Mouse (Mus musculus) stomach, embryonic 14.5 days (tissue): ENCODE measurements around the gene A830031A19Rik. TPM values are rescaled to one million over a fixed set of nuclear protein-coding genes. Genes with fewer than 3 reads are reported as not detected.

Experiments used
- ATAC-seq: fragments of 200-750 bp; cut with Nextera tagmentation; 2 replicates; pipeline ENCODE4 v1.8.0; 2017; ENCODE audit warnings: low read depth, moderate TSS enrichment; ENCODE audit not compliant: insufficient number of reproducible peaks, insufficient read depth, low FRiP score
- H3K27ac ChIP-seq: fragments of 300-500 bp; sonication (generic); 2 replicates; pipeline ENCODE4 v1.5.1; 2014; ENCODE audit warnings: mild to moderate bottlenecking, low read length, moderate library complexity, mixed read lengths
- H3K27me3 ChIP-seq: fragments of 300-500 bp; sonication (generic); 2 replicates; pipeline ENCODE4 v1.6.1; 2014; ENCODE audit warnings: low read length, control low read depth, mixed read lengths; ENCODE audit not compliant: control insufficient read depth, insufficient read depth
- H3K36me3 ChIP-seq: fragments of 300-500 bp; sonication (generic); 2 replicates; pipeline ENCODE4 v1.6.1; 2014; ENCODE audit warnings: mild to moderate bottlenecking, control low read depth, low read length, moderate library complexity, mixed read lengths; ENCODE audit not compliant: control insufficient read depth, insufficient read depth
- H3K4me1 ChIP-seq: fragments of 300-500 bp; sonication (generic); 2 replicates; pipeline ENCODE4 v1.6.1; 2014; ENCODE audit warnings: low read length, control low read depth, mixed read lengths; ENCODE audit not compliant: control insufficient read depth, insufficient read depth
- H3K4me2 ChIP-seq: fragments of 300-500 bp; sonication (generic); replicated peaks from 2 replicates; pipeline ENCODE4 v1.6.1; 2014; ENCODE audit warnings: low read depth, low read length, control low read depth
- H3K4me3 ChIP-seq: fragments of 300-500 bp; sonication (generic); 2 replicates; pipeline ENCODE4 v1.5.1; 2014; ENCODE audit warnings: low read depth, low read length, control low read depth
- H3K9ac ChIP-seq: fragments of 300-500 bp; sonication (generic); replicated peaks from 2 replicates; pipeline ENCODE4 v1.6.1; 2014; ENCODE audit warnings: low read depth, mild to moderate bottlenecking, control low read depth, low read length, moderate library complexity, mixed read lengths
- H3K9me3 ChIP-seq: fragments of 300-500 bp; sonication (generic); 2 replicates; pipeline ENCODE4 v1.6.1; 2016; ENCODE audit warnings: low read depth, low read length, control low read depth; ENCODE audit not compliant: control insufficient read depth
- WGBS: fragments of 180-500 bp; shearing (Covaris S2); extraction: QIAGEN DNeasy Blood & Tissue Kit; methylation state at CpG from one replicate; pipeline ENCODE4 v1.1.7; 2014; 5-methylcytosine and 5-hydroxymethylcytosine counted together
- polyA plus RNA-seq: library from polyadenylated mRNA; unstranded; fragments of >200 nt; fragmentation: Nextera tagmentation; extraction: Ambion mirVana; gene quantifications from 2 replicates; pipeline ENCODE4 v1.2.1, GENCODE M21; 2014

The A830031A19Rik gene
- polyA plus RNA-seq, 1 experiment from 2014 or later = not detected

- no peak for ATAC-seq
- Histone ChIP-seq H3K4me3 (no peak overlapping the region), H3K9me3 (no peaks in the 10 kb centered on the region), H3K27me3 (no peaks in the 10 kb centered on the region), H3K27ac (no peak overlapping the region), H3K36me3 (no peaks in the 10 kb centered on the region), H3K4me1 (no peaks in the 10 kb centered on the region), H3K4me2 (no peak overlapping the region), H3K9ac (no peak overlapping the region)
- WGBS = 73% methylated on average over 2 of the region's 2 CpGs
These were observed 56.1 kb downstream of the A830031A19Rik start for GRCm38 (mm10) chr11:24018783-24019182.

GRCm38 (mm10) chr11:24016647-24017179 lies 58.1 kb downstream of the A830031A19Rik start:
- Histone ChIP-seq H3K9me3 (no peaks in the 10 kb centered on the region), H3K9ac (no peak overlapping the region), H3K4me3 (no peak overlapping the region), H3K4me2 (no peak overlapping the region), H3K27ac (no peak overlapping the region), H3K27me3 (no peaks in the 10 kb centered on the region), H3K4me1 (no peaks in the 10 kb centered on the region), H3K36me3 (no peaks in the 10 kb centered on the region)
- ATAC-seq = no peak
- 43% methylated on average over 2 of the region's 2 CpGs for WGBS

- no peaks in the 10 kb centered on the region for H3K36me3 ChIP-seq
- H3K4me1 ChIP-seq = no peaks in the 10 kb centered on the region
- H3K4me2 ChIP-seq = no peak overlapping the region
- no peaks in the 10 kb centered on the region for H3K9me3 ChIP-seq
- no peak overlapping the region for H3K9ac ChIP-seq
- H3K27me3 ChIP-seq = no peaks in the 10 kb centered on the region
- H3K27ac ChIP-seq = no peak overlapping the region
- ATAC-seq = no peak
- 73% methylated on average over 3 of the region's 3 CpGs for WGBS
- H3K4me3 ChIP-seq = no peak overlapping the region
These were observed 58.8 kb downstream of the A830031A19Rik start for GRCm38 (mm10) chr11:24016049-24016448.

GRCm38 (mm10) chr11:24014642-24015041 lies 60.2 kb downstream of the A830031A19Rik start:
- H3K4me2 ChIP-seq = no peak overlapping the region
- 69% methylated on average over 5 of the region's 5 CpGs for WGBS
- H3K9ac ChIP-seq = no peak overlapping the region
- H3K27me3 ChIP-seq = no peaks in the 10 kb centered on the region
- no peak for ATAC-seq
- no peaks in the 10 kb centered on the region for H3K9me3 ChIP-seq
- no peak overlapping the region for H3K4me3 ChIP-seq
- no peaks in the 10 kb centered on the region for H3K36me3 ChIP-seq
- no peaks in the 10 kb centered on the region for H3K4me1 ChIP-seq
- no peak overlapping the region for H3K27ac ChIP-seq

GRCm38 (mm10) chr11:24012301-24012700 lies 62.6 kb downstream of the A830031A19Rik start:
- Histone ChIP-seq H3K9ac (no peak overlapping the region), H3K4me1 (no peaks in the 10 kb centered on the region), H3K4me3 (no peak overlapping the region), H3K27me3 (no peaks in the 10 kb centered on the region), H3K4me2 (no peak overlapping the region), H3K36me3 (no peaks in the 10 kb centered on the region), H3K27ac (no peak overlapping the region), H3K9me3 (no peaks in the 10 kb centered on the region)
- ATAC-seq = no peak
- WGBS = 80% methylated on average over 1 of the region's 1 CpGs

- H3K9me3 ChIP-seq = no peaks in the 10 kb centered on the region
- no peak overlapping the region for H3K9ac ChIP-seq
- no peaks in the 10 kb centered on the region for H3K4me1 ChIP-seq
- 87% methylated on average over 5 of the region's 5 CpGs for WGBS
- no peak overlapping the region for H3K27ac ChIP-seq
- H3K4me3 ChIP-seq = no peak overlapping the region
- no peaks in the 10 kb centered on the region for H3K27me3 ChIP-seq
- no peak overlapping the region for H3K4me2 ChIP-seq
- no peaks in the 10 kb centered on the region for H3K36me3 ChIP-seq
- no peak for ATAC-seq
These were observed 65.9 kb downstream of the A830031A19Rik start for GRCm38 (mm10) chr11:24008976-24009375.

- H3K9me3 ChIP-seq = no peaks in the 10 kb centered on the region
- no peaks in the 10 kb centered on the region for H3K36me3 ChIP-seq
- no peak overlapping the region for H3K9ac ChIP-seq
- H3K4me1 ChIP-seq = no peaks in the 10 kb centered on the region
- no peak overlapping the region for H3K4me3 ChIP-seq
- no peak overlapping the region for H3K27ac ChIP-seq
- ATAC-seq = no peak
- H3K4me2 ChIP-seq = no peak overlapping the region
- no peaks in the 10 kb centered on the region for H3K27me3 ChIP-seq
- WGBS = 42% methylated on average over 5 of the region's 5 CpGs
These were observed 66.6 kb downstream of the A830031A19Rik start for GRCm38 (mm10) chr11:24008244-24008643.

- no peak for ATAC-seq
- H3K4me3 ChIP-seq = no peak overlapping the region
These were observed 69.3 kb downstream of the A830031A19Rik start for GRCm38 (mm10) chr11:24005445-24006156.

GRCm38 (mm10) chr11:24000675-24001074 lies 74.2 kb downstream of the A830031A19Rik start:
- H3K9ac ChIP-seq = no peak overlapping the region
- ATAC-seq = no peak
- H3K27me3 ChIP-seq = no peaks in the 10 kb centered on the region
- H3K9me3 ChIP-seq = no peaks in the 10 kb centered on the region
- no peaks in the 10 kb centered on the region for H3K36me3 ChIP-seq
- H3K27ac ChIP-seq = no peak overlapping the region
- H3K4me1 ChIP-seq = no peaks in the 10 kb centered on the region
- 55% methylated on average over 7 of the region's 7 CpGs for WGBS
- no peak overlapping the region for H3K4me2 ChIP-seq
- H3K4me3 ChIP-seq = no peak overlapping the region

More at GRCm38 (mm10) chr11:24005445-24006156, 69.3 kb downstream of the A830031A19Rik start:
- H3K9me3 ChIP-seq = no peaks in the 10 kb centered on the region
- H3K4me1 ChIP-seq = no peaks in the 10 kb centered on the region
- no peak overlapping the region for H3K9ac ChIP-seq
- WGBS = 83% methylated on average over 15 of the region's 15 CpGs
- H3K27me3 ChIP-seq = no peaks in the 10 kb centered on the region
- H3K36me3 ChIP-seq = no peaks in the 10 kb centered on the region
- no peak overlapping the region for H3K27ac ChIP-seq
- no peak overlapping the region for H3K4me2 ChIP-seq
